ENCODE assay signal across 8 mouse cellular contexts in genomic region chr11:114675341-114675825, GRCm38 (mm10). TPM values are rescaled to one million over a fixed set of nuclear protein-coding genes. Genes with fewer than 3 reads are reported as not detected.
DNase-seq lines count a peak whose midpoint lies in the region; ATAC-seq lines count a peak whose summit lies in the region.

Ttyh2 (plus strand) TSS chr11:114675431.

- H3K27me3 ChIP-seq in hindbrain, embryonic 11.5 days (ENCODE audit: control insufficient read depth, insufficient read depth, low read length), result no peaks in the 10 kb centered on the region

- peak within 1 kb of the TSS; percentile 51 for H3K9ac ChIP-seq in hindbrain, embryonic 11.5 days (ENCODE audit: low read depth, low read length)

- peak; percentile 58 for ATAC-seq in frontal cortex, adult (ENCODE audit: low TSS enrichment)
- ATAC-seq in hindbrain, embryonic 11.5 days (ENCODE audit: low FRiP score), result peak; percentile 87

- H3K9me3 ChIP-seq in hindbrain, embryonic 11.5 days (ENCODE audit: control insufficient read depth, low read length), result no peaks in the 10 kb centered on the region

- WGBS in hindbrain, embryonic 11.5 days, result 0% methylated on average over 39 of the region's 40 CpGs

- peak; percentile 37 for DNase-seq in T-cell, adult 2 months (ENCODE audit: low spot score)
- peak; percentile 91 for DNase-seq in cerebellum, adult 9-11 months
- peak; percentile 87 for DNase-seq in hindbrain, embryonic 11.5 days (ENCODE audit: low spot score)
- peak in 1 of 2 experiments; percentile 55 for DNase-seq in layer of hippocampus, postnatal 14 days (ENCODE audit: low spot score in 2 of 2)
- DNase-seq in lung, postnatal 25 days (ENCODE audit: low spot score), result peak; percentile 84
- DNase-seq in retina, postnatal 7 days (ENCODE audit: low read depth, low spot score), result peak; percentile 64
- DNase-seq in urinary bladder, postnatal 14 days (ENCODE audit: low spot score), result peak; percentile 85

- H3K36me3 ChIP-seq in hindbrain, embryonic 11.5 days (ENCODE audit: control insufficient read depth, insufficient read depth, low read length), result peaks cover 13% of the 10 kb centered on the region; the same call in 1 of the 2 replicates

- 0 out of 2 replicates have a peak, but pooled peaks cover 2% of the 10 kb centered on the region for H3K4me1 ChIP-seq in hindbrain, embryonic 11.5 days (replicated peaks; ENCODE audit: control insufficient read depth, insufficient read depth, low read length)

- peak within 1 kb of the TSS; percentile 52 for H3K4me3 ChIP-seq in hindbrain, embryonic 11.5 days (ENCODE audit: low read depth, low read length)

- H3K27ac ChIP-seq in hindbrain, embryonic 11.5 days (ENCODE audit: low read depth, low read length), result 0 out of 2 replicates have a peak within 1 kb of the TSS, but pooled peaks have one; percentile 6

- peak within 1 kb of the TSS; percentile 77 for H3K4me2 ChIP-seq in hindbrain, embryonic 11.5 days (replicated peaks; ENCODE audit: low read depth, low read length)

RNA-seq across cellular contexts. Expression of gene Ttyh2, which starts in this region (rescaled TPM):
- polyA plus RNA-seq in hindbrain, embryonic 11.5 days (2014; fragmentation: Nextera tagmentation; extraction: Ambion mirVana), result 15.3 and 16.0 TPM in 2 replicates
- total RNA-seq in layer of hippocampus, postnatal 14 days (2021), result 10 to 100 TPM; 26.0 to 30.1 TPM
